Mouse (Mus musculus) A20 (cell line): Measurements from ENCODE around the gene Glt8d2.

Source experiments
- DNase-seq: peaks from one replicate; pipeline ENCODE4 v3.0.0-alpha.2; 2011; ENCODE audit warnings: low read depth, low spot score

Glt8d2 gene

GRCm38 (mm10) chr10:82690494-82690893 lies at the start of gene Glt8d2:
Gene Glt8d2, minus strand, starts transcription at chr10:82690650.
- no peak for DNase-seq

GRCm38 (mm10) chr10:82699296-82699941 lies 9.0 kb upstream of the Glt8d2 start:
- peak; percentile 80 for DNase-seq

DNA sequence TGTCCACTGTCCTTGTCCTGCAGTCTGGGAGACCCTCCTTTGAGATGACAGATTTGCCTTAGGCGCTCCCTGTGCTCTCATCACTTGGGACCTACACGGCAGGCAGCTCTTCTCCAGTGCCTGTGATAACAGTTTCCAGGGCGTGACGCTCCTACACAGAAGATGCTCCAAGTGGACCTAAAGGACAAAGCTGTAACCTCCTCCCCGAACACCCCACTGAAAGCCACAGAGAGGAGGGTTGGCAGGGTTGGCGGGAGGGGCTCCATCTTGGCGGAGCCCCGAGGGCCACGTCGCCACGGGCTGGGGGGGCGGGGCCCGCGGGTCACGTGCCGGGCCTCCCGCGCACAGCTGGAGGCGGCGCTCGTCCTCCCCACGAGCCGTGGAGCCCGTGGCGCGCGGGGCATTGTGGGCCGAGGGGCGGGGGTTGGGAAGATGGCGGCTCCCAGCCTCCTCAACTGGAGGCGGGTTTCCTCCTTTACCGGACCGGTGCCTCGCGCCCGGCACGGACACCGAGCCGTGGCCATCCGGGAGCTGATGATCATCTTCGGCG lies 8.3 kb upstream of the Glt8d2 start:
- DNase-seq: peak; percentile 91

DNA sequence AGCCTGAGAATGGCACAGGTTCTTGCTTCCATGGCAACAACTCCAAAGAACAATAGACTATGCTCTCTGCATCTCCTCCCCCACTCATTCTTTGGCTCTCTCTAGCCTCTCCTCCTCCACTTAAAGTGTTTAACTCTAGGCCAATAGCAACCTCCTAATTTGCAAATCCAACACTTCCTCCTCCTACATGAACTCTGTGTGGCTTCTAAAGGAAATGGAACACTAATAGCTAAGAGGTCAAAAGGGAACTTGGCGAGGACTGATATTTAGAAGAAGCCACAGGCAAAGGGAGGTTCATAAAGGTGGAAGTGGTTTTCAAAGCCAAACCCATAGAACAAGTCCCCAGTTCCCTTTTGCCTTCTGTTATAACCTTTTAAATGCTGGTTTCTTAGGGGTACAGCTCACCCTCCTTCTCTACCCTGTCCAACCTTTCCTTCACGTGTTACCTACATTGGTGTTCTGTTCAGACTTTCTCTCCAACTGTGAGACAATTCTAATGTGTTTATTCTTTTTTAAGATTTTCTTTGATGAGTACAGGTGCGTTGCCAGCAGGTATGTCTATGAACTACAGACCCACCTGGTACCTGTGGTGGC lies 7.0 kb upstream of the Glt8d2 start:
- DNase-seq: peak; percentile 63

- DNase-seq: no peak
These were observed 6.1 kb upstream of the Glt8d2 start for GRCm38 (mm10) chr10:82696453-82697079.

DNA sequence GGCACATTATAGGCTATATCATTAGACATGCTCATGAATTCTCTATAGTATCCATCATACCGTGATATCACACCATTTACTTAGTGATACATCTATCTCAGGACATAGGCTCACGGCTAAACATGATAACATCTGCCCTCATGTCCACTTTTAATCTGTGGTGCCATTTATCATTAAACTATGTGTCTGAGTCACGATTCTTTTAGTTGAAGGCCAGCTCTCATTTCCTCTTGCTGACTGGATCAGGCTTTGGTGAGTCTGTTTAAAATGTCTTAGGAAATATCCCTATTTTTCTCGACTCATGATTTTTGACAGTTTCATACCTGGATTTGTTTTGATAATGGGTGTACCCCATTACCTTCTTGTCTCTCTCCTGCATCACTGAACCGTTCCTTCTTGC lies 5.5 kb upstream of the Glt8d2 start, which contains the start of gene Hcfc2:
Hcfc2 (plus strand) TSS at position 205 of the 400 bp plus-strand sequence.
- no peak for DNase-seq

- no peak for DNase-seq
These were observed 704 bp downstream of the Glt8d2 start for GRCm38 (mm10) chr10:82689681-82690211.

DNA sequence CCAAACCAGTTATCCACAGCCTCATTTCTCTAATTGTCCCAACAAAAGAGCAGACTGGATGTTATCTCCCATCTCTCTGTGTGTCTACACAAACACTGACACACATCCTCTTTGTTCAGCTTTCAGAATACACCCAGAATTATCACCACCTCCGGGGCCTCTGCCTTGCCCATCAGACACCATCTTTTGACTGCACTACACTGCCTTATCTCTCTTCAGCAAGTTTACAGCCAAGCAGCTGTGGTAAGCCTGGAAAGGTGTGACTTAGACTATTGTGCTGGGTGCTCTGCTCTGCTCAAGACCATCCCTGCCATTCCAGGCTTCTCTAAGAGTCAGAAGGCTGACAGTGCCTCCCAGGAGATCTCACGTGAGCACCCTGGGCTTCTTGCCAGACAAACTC lies 5.0 kb downstream of the Glt8d2 start:
- DNase-seq: no peak

GRCm38 (mm10) chr10:82681639-82682038 lies 8.8 kb downstream of the Glt8d2 start:
- DNase-seq: no peak

GRCm38 (mm10) chr10:82680769-82681168 lies 9.7 kb downstream of the Glt8d2 start:
- no peak for DNase-seq

DNA sequence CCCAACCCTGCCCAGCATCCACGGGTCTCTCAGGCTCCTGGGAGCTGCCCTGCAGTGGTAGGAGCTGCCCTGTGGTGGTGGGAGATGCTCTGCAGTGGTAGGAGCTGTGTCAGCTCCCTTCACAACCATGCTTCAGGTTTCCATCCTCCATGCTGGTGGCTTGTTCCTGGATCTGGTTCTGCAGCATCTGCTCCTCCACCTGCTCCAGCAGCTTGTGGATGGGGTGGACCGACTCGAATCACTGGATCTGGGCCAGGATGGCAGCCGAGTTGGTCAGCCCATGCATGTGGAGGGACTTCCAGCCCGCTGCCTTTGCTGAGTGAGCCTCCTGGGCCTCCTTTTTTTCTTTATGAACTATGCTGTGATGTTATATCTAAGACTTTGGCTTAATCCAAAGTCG lies 13.5 kb downstream of the Glt8d2 start:
- DNase-seq: no peak

GRCm38 (mm10) chr10:82670205-82670604 lies 20.2 kb downstream of the Glt8d2 start:
- DNase-seq: peak; percentile 22

DNA sequence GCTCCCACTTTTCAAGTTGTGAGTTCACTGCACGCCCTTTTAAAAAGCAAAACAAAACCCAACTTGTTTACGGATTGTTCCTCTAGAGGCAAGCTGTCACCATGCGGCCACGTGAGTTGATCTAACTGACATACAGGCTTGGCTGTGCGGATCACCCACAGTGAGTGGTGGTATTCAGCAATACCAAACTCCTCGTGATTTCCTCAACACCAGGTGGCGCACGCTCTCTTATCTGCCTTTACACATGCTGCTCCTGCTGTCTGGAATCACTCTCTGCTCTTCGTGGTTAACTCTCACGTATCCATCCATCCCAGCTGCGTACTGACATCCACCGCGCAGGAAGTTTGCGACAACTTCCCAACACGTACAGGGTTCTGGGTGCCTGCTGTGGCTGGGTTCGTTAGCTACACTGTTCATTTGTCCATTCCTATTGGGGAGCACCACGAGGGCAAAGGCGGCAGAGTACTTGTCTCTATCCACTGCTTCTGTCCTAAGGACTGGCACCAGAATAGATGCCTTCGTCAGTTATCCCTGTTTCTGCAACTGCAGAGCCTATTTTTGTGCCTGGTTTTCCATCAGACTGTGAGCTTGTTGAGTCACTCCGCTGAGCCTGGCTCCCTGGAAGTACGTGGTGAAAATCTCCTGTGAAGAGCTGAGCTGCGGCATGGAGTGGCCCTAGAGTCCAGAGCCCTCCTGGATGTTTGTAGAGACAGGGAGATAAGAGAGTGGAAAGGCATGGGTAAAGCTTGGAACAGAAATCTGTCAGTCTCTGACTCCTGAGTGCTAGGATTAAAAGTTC lies 23.8 kb downstream of the Glt8d2 start:
- peak; percentile 82 for DNase-seq

DNA sequence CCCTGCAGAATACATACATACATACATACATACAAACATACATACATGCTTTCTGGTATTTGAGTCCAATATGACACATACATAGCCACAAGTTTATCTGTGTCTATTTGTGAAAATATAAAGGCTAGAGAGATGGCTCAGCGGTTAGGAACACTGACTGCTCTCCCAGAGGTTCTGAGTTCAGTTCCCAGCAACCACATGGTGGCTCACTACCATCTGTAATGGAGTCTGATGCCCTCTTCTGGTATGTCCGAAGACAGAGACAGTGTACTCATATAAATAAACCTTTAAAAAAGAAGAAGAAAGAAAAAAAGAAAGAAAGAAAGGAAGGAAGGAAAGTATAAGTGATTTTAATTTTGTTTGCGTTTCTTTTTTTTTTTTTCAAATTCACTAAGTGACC lies 24.5 kb downstream of the Glt8d2 start:
- peak; percentile 28 for DNase-seq

- no peak for DNase-seq
These were observed 27.2 kb downstream of the Glt8d2 start for GRCm38 (mm10) chr10:82663289-82663688.

- no peak for DNase-seq
These were observed 28.0 kb downstream of the Glt8d2 start for GRCm38 (mm10) chr10:82662267-82662990.

- DNase-seq: no peak
These were observed 28.6 kb downstream of the Glt8d2 start for GRCm38 (mm10) chr10:82661820-82662219.

GRCm38 (mm10) chr10:82654581-82654980 lies 35.9 kb downstream of the Glt8d2 start:
- no peak for DNase-seq

DNA sequence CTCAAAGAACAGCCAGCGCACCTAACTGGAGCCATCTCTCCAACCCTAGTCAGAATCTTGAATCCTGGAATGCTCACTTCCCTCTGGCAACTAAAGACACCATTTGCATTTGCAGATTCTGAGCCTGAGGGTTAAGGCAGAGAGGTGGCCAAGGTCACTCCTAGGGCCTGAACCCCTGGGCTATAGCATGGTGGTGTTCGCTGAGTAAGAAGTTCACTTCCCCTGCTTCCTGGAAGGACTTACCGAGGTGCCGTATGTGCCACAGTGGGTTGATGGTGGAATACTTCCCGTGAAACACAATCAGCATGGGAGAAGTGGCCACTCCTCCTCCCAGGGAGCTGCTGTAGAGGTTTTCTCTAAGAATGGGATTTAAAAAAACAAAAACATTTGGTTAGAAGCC lies 37.8 kb downstream of the Glt8d2 start:
- DNase-seq: no peak

DNA sequence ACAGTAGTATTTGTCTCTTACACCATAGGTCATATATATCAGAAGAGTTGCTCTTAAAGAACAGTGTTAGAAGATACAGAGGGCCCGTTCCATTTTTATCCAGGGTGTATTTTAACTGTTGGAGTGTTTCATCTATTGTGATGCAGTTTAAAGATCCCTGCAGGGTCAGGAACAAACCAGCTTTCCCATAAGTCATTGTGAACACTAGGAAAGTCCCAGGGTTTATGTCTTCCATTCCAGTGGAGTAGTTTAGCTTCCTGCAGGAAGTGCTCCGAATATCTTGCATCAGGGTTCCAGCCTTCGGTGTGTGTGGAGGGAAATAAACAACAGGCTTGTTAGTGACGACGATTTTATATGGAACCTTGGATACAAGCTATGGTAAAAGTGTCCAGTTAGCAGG lies 39.2 kb downstream of the Glt8d2 start:
- DNase-seq: no peak
